Mouse (Mus musculus) bone marrow macrophage, adult 2 months (primary cell): ENCODE results near the gene Gdpgp1.

Source experiments
- CTCF ChIP-seq: IDR thresholded peaks from 2 replicates; pipeline ENCODE4 v1.5.1; 2012; ENCODE audit warnings: low read depth, mild to moderate bottlenecking, low read length, moderate library complexity
- POLR2A ChIP-seq: IDR thresholded peaks from 2 replicates; pipeline ENCODE4 v1.6.1; 2012; ENCODE audit warnings: mild to moderate bottlenecking, low read depth, low read length, borderline replicate concordance

DNA sequence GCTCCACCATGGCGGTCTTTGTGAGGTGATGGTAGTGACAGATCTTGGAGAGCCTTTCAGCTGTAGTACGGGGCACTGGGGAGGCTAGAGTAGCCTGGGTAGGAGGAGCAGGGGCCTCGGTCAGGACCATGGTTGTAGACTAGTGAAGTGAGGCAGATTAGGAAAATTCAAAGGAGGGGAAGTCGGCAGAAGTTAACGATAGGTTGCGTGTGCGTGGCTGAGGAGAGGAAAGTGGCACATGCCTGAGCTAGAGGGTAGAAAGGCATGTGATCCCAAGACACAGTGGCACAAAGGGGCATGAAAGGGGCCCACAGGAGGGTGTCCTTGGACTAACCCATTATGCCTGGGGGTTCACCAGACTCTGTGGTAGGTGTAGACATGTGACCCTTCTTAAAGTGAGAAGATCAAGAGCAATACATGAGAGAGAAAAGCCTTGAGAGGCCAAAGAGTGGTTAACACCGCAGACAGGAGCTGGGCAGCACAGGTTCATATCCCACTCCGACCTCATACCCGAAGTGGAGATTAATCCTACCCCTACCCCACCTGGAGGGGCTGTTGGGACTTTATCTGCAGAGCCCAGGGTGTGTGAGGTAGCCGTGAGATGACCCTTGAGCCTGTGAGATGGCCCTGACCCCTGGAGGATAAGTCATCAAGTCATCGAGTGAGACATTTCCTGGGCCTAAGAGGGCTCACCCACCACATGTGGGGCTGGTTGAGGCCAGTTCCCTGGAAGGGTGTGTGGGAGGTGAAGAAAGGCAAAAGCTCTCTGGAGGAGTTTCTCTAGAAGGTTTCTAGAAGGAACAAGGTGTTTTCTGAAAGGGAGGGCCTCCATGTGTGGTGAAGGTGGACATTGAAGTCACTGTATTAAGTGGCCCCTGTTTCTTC is 26.7 kb upstream of the Gdpgp1 start:
- no peak for TF ChIP-seq POLR2A
- TF ChIP-seq CTCF = no peak
